Mouse (Mus musculus): ENCODE measurements around the gene Kdm2a. TPM values are rescaled to one million over a fixed set of nuclear protein-coding genes. Genes with fewer than 3 reads are reported as not detected.

The Kdm2a gene
- 153 TPM for total RNA-seq (2023)

GRCm38 (mm10) chr19:4397798-4398629 is at the start of gene Kdm2a:
TSS of gene Kdm2a (minus strand) at chr19:4398285.

GRCm38 (mm10) chr19:4439161-4439801 is 41.2 kb upstream of the Kdm2a start, which contains the start of gene Rhod:
TSS of gene Rhod (minus strand) at chr19:4439432.

GRCm38 (mm10) chr19:4306190-4306577 is 91.9 kb downstream of the Kdm2a start, which contains the start of gene Grk2:
TSS of gene Grk2 (minus strand) at chr19:4306222.

GRCm38 (mm10) chr19:4282898-4283553 is 115.1 kb downstream of the Kdm2a start, which contains the start of gene Ankrd13d:
TSS of gene Ankrd13d (minus strand) at chr19:4283137.

GRCm38 (mm10) chr19:4268566-4269361 is 129.3 kb downstream of the Kdm2a start, which contains the start of gene Ssh3:
TSS of gene Ssh3 (minus strand) at chr19:4269180.

Other genes starting within 250 kb of the Kdm2a start
- 129 TPM for gene Coro1b, start 249.7 kb downstream of the Kdm2a start, total RNA-seq (2023)
- gene Ptprcap, start 244.7 kb downstream of the Kdm2a start, total RNA-seq (2023) = 260 TPM
- gene Rps6kb2, start 234.9 kb downstream of the Kdm2a start, total RNA-seq (2023) = 35.8 TPM
- gene Carns1, start 222.8 kb downstream of the Kdm2a start, total RNA-seq (2023) = 69.3 TPM
- gene Tbc1d10c, start 207.0 kb downstream of the Kdm2a start, total RNA-seq (2023) = 305 TPM
- gene Ppp1ca, start 206.2 kb downstream of the Kdm2a start, total RNA-seq (2023) = 351 TPM
- gene Rad9a, start 196.6 kb downstream of the Kdm2a start, total RNA-seq (2023) = 45.2 TPM
- 143 TPM for gene Clcf1, start 184.0 kb downstream of the Kdm2a start, total RNA-seq (2023)
- not detected for gene AC109138.7, start 183.9 kb downstream of the Kdm2a start, total RNA-seq (2023)
- 66.6 TPM for gene Pold4, start 166.4 kb downstream of the Kdm2a start, total RNA-seq (2023)
- gene Ssh3, start 129.1 kb downstream of the Kdm2a start, total RNA-seq (2023) = 18.6 TPM
- 20.5 TPM for gene Ankrd13d, start 115.1 kb downstream of the Kdm2a start, total RNA-seq (2023)
- gene Grk2, start 92.1 kb downstream of the Kdm2a start, total RNA-seq (2023) = 338 TPM
- 1.7 TPM for gene Rhod, start 41.1 kb upstream of the Kdm2a start, total RNA-seq (2023)
- gene Syt12, start 79.2 kb upstream of the Kdm2a start, total RNA-seq (2023) = not detected
- not detected for gene 2010003K11Rik, start 100.3 kb upstream of the Kdm2a start, total RNA-seq (2023)
- gene Pcx, start 112.2 kb upstream of the Kdm2a start, total RNA-seq (2023) = 5.2 TPM
- gene Lrfn4, start 217.4 kb upstream of the Kdm2a start, total RNA-seq (2023) = 0.18 TPM
- 47.2 TPM for gene Rce1, start 227.4 kb upstream of the Kdm2a start, total RNA-seq (2023)